Mouse (Mus musculus) neural tube, embryonic 15.5 days (tissue): ENCODE measurements around the gene Acvr2b. TPM values are rescaled to one million over a fixed set of nuclear protein-coding genes. Genes with fewer than 3 reads are reported as not detected.

Experiments used
- ATAC-seq: fragments of 200-750 bp; cut with Nextera tagmentation; 2 replicates; pipeline ENCODE4 v1.8.0; 2017; ENCODE audit warnings: mild to moderate bottlenecking, moderate TSS enrichment, moderate library complexity; ENCODE audit not compliant: low FRiP score
- H3K27ac ChIP-seq: fragments of 300-500 bp; sonication (generic); replicated peaks from 2 replicates; pipeline ENCODE4 v1.5.1; 2015; ENCODE audit warnings: mild to moderate bottlenecking, inconsistent platforms
- H3K27me3 ChIP-seq: fragments of 300-500 bp; sonication (generic); replicated peaks from 2 replicates; pipeline ENCODE4 v1.6.1; 2015; ENCODE audit warnings: inconsistent platforms
- H3K36me3 ChIP-seq: fragments of 300-500 bp; sonication (generic); 2 replicates; pipeline ENCODE4 v1.6.1; 2015; ENCODE audit warnings: inconsistent platforms
- H3K4me1 ChIP-seq: fragments of 300-500 bp; sonication (generic); 2 replicates; pipeline ENCODE4 v1.6.1; 2015; ENCODE audit warnings: inconsistent platforms
- H3K4me2 ChIP-seq: fragments of 300-500 bp; sonication (generic); 2 replicates; pipeline ENCODE4 v1.6.1; 2015; ENCODE audit warnings: inconsistent platforms, mild to moderate bottlenecking, moderate library complexity
- H3K4me3 ChIP-seq: fragments of 300-500 bp; sonication (generic); replicated peaks from 2 replicates; pipeline ENCODE4 v1.5.1; 2015; ENCODE audit warnings: mild to moderate bottlenecking, inconsistent platforms
- H3K9ac ChIP-seq: fragments of 300-500 bp; sonication (generic); replicated peaks from 2 replicates; pipeline ENCODE4 v1.6.1; 2015; ENCODE audit warnings: mild to moderate bottlenecking, inconsistent platforms
- H3K9me3 ChIP-seq: fragments of 300-500 bp; sonication (generic); replicated peaks from 2 replicates; pipeline ENCODE4 v1.6.1; 2016; ENCODE audit warnings: inconsistent platforms
- WGBS: fragments of 180-500 bp; shearing (Covaris S2); methylation state at CpG from one replicate; pipeline ENCODE4 v1.1.7; 2015; ENCODE audit warnings: mixed read lengths; 5-methylcytosine and 5-hydroxymethylcytosine counted together
- polyA plus RNA-seq: library from polyadenylated mRNA; unstranded; fragments of >200 nt; fragmentation: Nextera tagmentation; extraction: Ambion mirVana; gene quantifications from 2 replicates; pipeline ENCODE4 v1.2.1, GENCODE M21; 2015

Gene Acvr2b
- polyA plus RNA-seq, 1 experiment from 2014 or later = 43.2 TPM

DNA sequence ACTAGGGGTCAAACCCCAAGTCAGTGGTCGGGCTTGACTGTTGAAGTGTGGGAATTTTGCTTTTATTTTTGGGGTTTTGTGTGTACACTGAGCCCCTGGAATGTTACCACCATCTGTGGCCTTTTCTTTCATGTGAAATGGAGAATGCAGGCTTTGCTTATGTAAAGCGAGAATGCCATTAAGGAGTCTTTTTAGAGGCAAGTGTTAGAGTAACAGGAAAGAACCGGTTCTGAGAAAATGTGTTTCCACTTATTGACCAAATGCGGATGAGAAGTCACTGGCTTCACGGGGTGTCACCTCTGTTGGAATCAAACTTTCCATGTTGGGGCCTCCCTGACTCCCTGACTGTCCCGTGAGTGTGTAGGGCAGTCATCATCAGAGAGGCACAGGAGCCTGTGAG, 26.4 kb upstream of the Acvr2b start:
- H3K9ac ChIP-seq = no peak overlapping the region
- H3K4me2 ChIP-seq = no peak overlapping the region
- WGBS = 79% methylated on average over 6 of the region's 6 CpGs

DNA sequence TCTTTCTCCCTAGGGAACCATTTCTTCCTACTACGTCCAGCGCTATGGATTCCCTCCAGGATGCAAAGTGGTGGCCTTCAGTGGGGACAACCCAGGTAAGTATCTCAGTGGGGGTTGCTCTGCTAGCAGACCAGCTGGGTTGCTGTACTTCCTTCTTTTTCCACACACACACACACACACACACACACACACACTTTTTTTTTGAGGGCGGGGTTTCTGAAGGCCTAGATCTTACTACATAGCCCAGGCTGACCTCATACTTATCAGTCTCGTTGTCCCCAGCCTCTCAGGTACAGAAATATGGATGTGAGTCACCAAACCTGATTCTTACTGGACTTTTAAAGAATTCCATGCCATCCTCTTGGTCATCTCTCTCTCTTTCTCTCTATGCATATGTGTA, 23.7 kb upstream of the Acvr2b start:
- Histone ChIP-seq H3K9me3 (no peaks in the 10 kb centered on the region), H3K9ac (no peak overlapping the region), H3K4me3 (no peak overlapping the region), H3K27ac (no peak overlapping the region), H3K27me3 (no peaks in the 10 kb centered on the region), H3K4me1 (no peaks in the 10 kb centered on the region), H3K36me3 (no peaks in the 10 kb centered on the region), H3K4me2 (no peak overlapping the region)
- ATAC-seq = no peak
- WGBS = 93% methylated on average over 4 of the region's 4 CpGs

More for the DNA sequence above, 26.4 kb upstream of the Acvr2b start:
- no peaks in the 10 kb centered on the region for H3K27me3 ChIP-seq
- no peak overlapping the region for H3K27ac ChIP-seq
- H3K9me3 ChIP-seq = no peaks in the 10 kb centered on the region
- H3K36me3 ChIP-seq = no peaks in the 10 kb centered on the region
- no peaks in the 10 kb centered on the region for H3K4me1 ChIP-seq
- no peak overlapping the region for H3K4me3 ChIP-seq
- ATAC-seq = no peak

DNA sequence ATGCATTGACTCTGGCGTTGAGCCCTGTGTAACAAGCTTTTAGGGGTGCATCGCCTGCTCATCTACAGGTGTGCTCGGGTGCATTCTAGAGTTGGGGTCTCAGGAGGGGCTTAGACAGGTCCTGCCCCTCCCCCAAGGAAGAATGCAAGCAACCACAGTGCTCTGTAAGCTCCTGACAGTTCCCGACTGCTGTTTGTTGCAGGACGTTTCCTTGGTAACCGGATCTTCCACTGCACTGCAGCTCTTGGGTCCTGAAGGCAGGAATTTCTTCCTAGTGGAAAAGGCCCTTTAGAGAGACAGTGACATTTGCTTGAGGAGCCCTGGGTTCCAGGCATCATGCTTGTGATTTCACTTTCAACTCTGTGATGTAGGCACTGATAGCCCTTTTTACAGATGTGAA, 19.3 kb upstream of the Acvr2b start:
- no peaks in the 10 kb centered on the region for H3K9me3 ChIP-seq
- H3K9ac ChIP-seq = no peak overlapping the region
- H3K4me1 ChIP-seq = no peaks in the 10 kb centered on the region
- no peak for ATAC-seq
- no peaks in the 10 kb centered on the region for H3K36me3 ChIP-seq
- no peaks in the 10 kb centered on the region for H3K27me3 ChIP-seq
- WGBS = 67% methylated on average over 6 of the region's 6 CpGs
- no peak overlapping the region for H3K4me2 ChIP-seq
- H3K27ac ChIP-seq = no peak overlapping the region
- H3K4me3 ChIP-seq = no peak overlapping the region

DNA sequence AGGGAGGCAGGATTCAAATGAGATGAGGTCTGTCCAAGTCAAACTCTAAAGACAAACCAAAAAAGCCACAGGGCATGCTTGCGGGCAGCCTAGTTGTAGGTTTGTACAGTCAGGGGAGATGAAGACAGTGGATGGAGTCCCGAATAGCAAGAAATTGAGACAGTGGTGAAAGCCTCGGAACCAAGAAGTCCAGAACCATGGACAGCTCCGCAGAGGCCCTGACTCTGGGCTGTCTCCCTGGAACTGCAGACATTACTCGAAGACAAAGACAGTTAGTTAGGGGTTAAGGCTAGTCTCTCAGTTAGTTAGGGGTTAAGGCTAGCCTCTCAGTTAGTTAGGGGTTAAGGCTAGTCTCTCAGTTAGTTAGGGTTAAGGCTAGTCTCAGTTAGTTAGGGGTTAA, 13.0 kb upstream of the Acvr2b start:
- Histone ChIP-seq H3K4me1 (no peaks in the 10 kb centered on the region), H3K4me3 (no peak overlapping the region), H3K27me3 (no peaks in the 10 kb centered on the region), H3K36me3 (no peaks in the 10 kb centered on the region), H3K27ac (no peak overlapping the region), H3K9ac (no peak overlapping the region), H3K9me3 (no peaks in the 10 kb centered on the region), H3K4me2 (no peak overlapping the region)
- WGBS = 65% methylated on average over 5 of the region's 5 CpGs
- no peak for ATAC-seq

DNA sequence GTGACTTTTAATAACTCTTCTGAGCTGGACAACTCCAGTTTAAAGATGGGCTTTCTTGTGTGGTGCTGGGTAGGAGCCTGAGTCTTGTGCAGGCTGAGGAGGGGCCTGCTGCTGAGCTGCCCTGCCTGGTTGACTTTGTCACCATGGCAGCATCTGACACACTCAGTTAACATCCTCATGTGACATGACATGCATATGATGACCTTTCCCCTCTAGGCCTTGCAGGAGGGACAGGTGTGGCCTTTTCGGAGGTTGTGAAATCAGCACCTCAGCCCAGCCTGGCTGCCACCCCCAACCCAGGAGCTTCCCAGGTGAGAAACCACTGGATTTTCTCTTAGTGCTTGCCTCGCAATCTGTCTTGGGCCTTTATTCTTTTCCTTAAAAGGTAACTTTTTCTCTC, 11.7 kb upstream of the Acvr2b start:
- Histone ChIP-seq H3K9me3 (no peaks in the 10 kb centered on the region), H3K4me1 (no peaks in the 10 kb centered on the region), H3K9ac (no peak overlapping the region), H3K36me3 (no peaks in the 10 kb centered on the region), H3K4me3 (no peak overlapping the region), H3K27ac (no peak overlapping the region), H3K4me2 (no peak overlapping the region), H3K27me3 (no peaks in the 10 kb centered on the region)
- 93% methylated on average over 2 of the region's 2 CpGs for WGBS
- no peak for ATAC-seq

DNA sequence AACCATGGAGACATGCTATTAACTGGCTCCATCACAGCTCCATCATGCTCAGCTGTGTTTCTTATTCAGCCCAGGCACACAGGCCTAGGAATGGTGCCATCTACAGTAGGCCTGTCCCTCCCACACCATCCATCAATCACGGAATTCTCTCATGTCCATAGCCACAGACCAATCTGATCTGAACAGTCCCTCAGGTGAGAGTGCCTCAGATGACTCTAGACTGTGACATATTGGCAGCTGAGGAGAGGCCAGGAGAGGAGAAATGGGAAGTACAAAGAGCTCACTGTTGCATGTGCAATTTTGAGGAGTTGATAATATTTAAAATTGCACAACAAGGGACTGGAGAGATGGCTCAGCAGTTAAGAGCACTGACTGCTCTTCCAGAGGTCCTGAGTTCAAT, 7.1 kb upstream of the Acvr2b start:
- WGBS = 88% methylated on average over 1 of the region's 1 CpGs
- Histone ChIP-seq H3K4me3 (no peak overlapping the region), H3K4me1 (no peaks in the 10 kb centered on the region), H3K4me2 (no peak overlapping the region), H3K27me3 (no peaks in the 10 kb centered on the region), H3K9me3 (no peaks in the 10 kb centered on the region), H3K36me3 (no peaks in the 10 kb centered on the region), H3K9ac (no peak overlapping the region), H3K27ac (no peak overlapping the region)
- ATAC-seq = no peak

DNA sequence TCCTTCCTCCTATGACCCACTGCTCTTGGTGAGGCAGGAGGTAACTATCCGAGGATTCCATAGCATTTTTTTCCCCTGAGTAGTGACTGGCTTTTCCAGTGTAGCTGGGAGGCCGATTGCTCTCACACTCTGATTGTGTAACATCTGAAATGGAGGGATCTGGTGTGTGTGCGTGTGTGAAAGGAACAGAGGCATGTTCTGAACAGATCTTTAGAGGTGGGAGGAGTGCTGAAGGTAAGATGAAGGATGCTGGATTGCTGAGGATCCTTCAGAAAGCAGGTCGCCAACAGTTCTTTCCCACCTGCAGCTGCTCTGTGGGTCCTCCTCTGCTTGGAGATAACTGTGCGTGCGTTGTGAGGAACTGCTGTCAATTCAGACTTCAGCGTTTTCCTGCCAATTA, 567 bp upstream of the Acvr2b start:
- Histone ChIP-seq H3K36me3 (no peaks in the 10 kb centered on the region), H3K27me3 (no peaks in the 10 kb centered on the region), H3K27ac (peak overlapping the region; percentile 98), H3K9me3 (no peaks in the 10 kb centered on the region), H3K4me2 (peak overlapping the region; percentile 67), H3K4me1 (peaks cover 40% of the 10 kb centered on the region), H3K4me3 (peak overlapping the region; percentile 94), H3K9ac (peak overlapping the region; percentile 56)
- 3% methylated on average over 7 of the region's 7 CpGs for WGBS
- ATAC-seq = no peak; the same call in 1 of the 2 replicates

DNA sequence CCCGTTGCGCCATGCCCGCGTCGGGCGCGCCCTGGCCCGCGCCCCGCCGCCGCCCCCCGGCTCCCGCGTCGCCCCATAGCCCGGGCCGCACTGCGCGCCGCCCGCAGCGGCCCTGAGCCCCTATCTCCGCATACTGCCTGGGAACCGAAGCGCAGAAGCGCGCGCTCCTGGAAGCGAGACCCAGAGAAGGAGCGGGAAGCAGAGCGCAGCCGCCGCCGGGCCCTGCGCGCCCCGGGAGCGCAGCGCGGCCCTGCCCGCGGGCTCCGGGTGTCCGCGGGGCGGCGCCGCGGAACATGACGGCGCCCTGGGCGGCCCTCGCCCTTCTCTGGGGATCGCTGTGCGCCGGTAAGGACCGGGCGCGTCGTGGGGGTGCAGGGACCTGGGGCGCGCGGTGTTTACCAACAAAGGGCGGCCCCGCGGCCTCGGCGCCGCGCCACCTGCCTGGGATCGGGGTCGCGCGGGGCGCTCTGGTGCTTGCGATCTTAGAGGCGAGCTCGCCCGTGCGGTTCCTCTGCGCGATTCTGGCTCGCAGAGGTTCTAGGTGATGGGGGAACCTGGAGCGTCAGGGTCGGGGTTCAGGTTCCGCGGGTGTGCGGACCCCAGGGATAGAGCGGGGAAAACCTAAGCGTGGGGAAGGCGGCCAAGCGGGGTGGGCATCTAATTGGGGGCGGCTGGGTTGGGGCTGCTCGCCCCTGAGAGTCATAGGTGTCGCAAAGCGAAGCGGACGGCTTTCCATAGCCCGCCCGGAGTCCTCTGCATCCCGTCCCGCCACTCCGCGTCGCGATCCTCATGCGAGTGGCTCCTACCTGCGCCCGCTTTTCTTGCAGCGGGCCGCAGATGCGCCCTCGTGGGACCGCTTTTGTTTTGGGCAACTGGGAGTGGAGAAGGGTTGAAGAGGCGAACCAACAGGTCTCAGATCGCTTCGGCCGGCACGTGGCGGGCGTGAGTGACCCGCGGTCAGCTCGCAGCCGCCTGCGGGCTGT, 626 bp downstream of the Acvr2b start:
- H3K36me3 ChIP-seq = no peaks in the 10 kb centered on the region
- no peaks in the 10 kb centered on the region for H3K9me3 ChIP-seq
- peak overlapping the region; percentile 98 for H3K27ac ChIP-seq
- WGBS = under 1% methylated on average over 122 of the region's 127 CpGs
- peaks cover 41% of the 10 kb centered on the region for H3K4me1 ChIP-seq
- peak; percentile 73 for ATAC-seq
- H3K9ac ChIP-seq = peak overlapping the region; percentile 100
- H3K4me2 ChIP-seq = peak overlapping the region; percentile 67
- peak overlapping the region; percentile 94 for H3K4me3 ChIP-seq
- no peaks in the 10 kb centered on the region for H3K27me3 ChIP-seq

DNA sequence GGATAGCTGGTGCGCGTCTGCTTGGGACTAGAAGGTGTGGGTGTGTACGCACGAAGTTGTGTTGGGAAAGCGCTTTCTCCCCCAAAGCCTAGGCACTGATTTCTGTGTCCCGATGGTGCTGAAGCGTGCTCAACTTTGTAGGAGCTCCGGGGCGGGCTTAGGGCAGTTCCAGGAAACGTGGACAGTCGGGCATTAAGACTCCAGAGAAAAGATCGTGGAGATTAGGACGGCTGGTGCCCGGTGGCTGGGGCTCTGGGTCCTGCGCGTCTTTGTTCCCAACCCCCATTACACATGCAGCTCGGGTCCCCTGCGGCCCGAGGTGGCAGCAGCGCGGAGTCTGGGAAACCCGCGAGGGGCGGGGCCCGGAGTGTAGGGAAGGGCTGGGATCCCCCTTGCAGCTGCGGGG, 1.3 kb downstream of the Acvr2b start:
- under 1% methylated on average over 26 of the region's 26 CpGs for WGBS
- H3K9ac ChIP-seq = peak overlapping the region; percentile 100
- H3K4me1 ChIP-seq = peaks cover 47% of the 10 kb centered on the region
- H3K4me2 ChIP-seq = peak overlapping the region; percentile 67
- peak overlapping the region; percentile 94 for H3K4me3 ChIP-seq
- peak overlapping the region; percentile 98 for H3K27ac ChIP-seq
- ATAC-seq = no peak
- H3K27me3 ChIP-seq = no peaks in the 10 kb centered on the region
- H3K9me3 ChIP-seq = no peaks in the 10 kb centered on the region
- H3K36me3 ChIP-seq = no peaks in the 10 kb centered on the region

DNA sequence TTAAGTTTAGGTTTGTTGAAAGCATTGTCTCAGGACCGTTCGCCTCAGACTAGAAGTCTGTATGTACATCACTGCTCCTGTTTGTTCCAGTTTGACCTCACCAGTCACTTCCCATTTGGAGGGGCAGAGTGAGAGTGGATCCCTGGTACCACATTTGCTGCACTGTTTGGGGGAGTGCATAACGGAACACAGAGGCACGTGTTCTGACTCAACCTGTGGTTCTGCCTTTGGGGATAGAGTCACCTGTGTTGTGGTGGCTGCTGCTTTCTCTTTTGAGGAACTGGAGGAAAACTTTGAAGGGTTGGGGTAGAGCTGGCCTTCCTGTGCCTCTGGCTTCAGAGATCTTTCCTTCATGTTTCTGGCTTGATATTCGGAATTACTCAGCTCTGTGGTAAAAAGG, 2.2 kb downstream of the Acvr2b start:
- no peaks in the 10 kb centered on the region for H3K9me3 ChIP-seq
- WGBS = 59% methylated on average over 5 of the region's 5 CpGs
- 0 out of 2 replicates have a peak overlapping the region, but pooled peaks have one; percentile 100 for H3K9ac ChIP-seq
- no peaks in the 10 kb centered on the region for H3K36me3 ChIP-seq
- peaks cover 55% of the 10 kb centered on the region for H3K4me1 ChIP-seq
- H3K4me3 ChIP-seq = peak overlapping the region; percentile 94
- no peaks in the 10 kb centered on the region for H3K27me3 ChIP-seq
- H3K4me2 ChIP-seq = peak overlapping the region; percentile 67
- ATAC-seq = no peak
- no peak overlapping the region for H3K27ac ChIP-seq

DNA sequence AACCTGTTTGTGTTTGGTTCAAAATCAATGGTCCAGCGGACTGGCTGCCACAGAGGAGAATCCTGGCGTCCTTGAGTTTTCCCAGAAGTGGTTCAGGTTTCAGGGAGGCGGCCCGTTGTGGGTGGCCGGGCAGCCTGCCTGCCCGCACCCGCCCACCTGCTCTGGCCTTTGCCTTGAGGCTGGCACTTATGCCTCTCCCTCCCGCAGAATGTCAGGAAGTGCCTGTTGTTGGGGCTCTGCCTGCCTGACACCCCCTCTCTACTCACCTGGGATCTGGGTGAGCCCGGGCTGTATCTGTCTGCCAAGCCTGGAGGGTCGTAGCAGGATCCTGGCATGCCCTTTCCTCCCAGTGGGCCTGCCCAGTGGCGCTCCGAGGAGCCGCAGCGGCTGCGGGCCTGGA, 6.0 kb downstream of the Acvr2b start:
- H3K9ac ChIP-seq = no peak overlapping the region
- peaks cover 50% of the 10 kb centered on the region for H3K4me1 ChIP-seq
- no peak for ATAC-seq
- H3K4me3 ChIP-seq = no peak overlapping the region
- H3K9me3 ChIP-seq = no peaks in the 10 kb centered on the region
- H3K27me3 ChIP-seq = no peaks in the 10 kb centered on the region
- H3K27ac ChIP-seq = no peak overlapping the region
- no peak overlapping the region for H3K4me2 ChIP-seq
- no peaks in the 10 kb centered on the region; the same call in 1 of the 2 replicates for H3K36me3 ChIP-seq
- 86% methylated on average over 15 of the region's 15 CpGs for WGBS
